Mouse (Mus musculus) cerebellum, adult 2 months (tissue): ENCODE measurements at regions not wholly inside any gene's neighbourhood (a gene's known extent, or its start where the extent isn't known, plus 50 kb on each side); places are given as distances from the start of the nearest gene placed in this dataset.

Source experiments
- CTCF ChIP-seq: fragments of 200-500 bp; IDR thresholded peaks from 2 replicates; pipeline ENCODE4 v1.5.1; 2011; ENCODE audit warnings: low read depth, mild to moderate bottlenecking, control low read depth, low read length, moderate library complexity, borderline replicate concordance; ENCODE audit not compliant: insufficient read depth
- POLR2A ChIP-seq: fragments of 200-500 bp; IDR thresholded peaks from 2 replicates; pipeline ENCODE4 v1.6.1; 2011; ENCODE audit warnings: low read length, control low read depth, borderline replicate concordance; ENCODE audit not compliant: insufficient read depth

GRCm38 (mm10) chr16:26199125-26199524, 93.5 kb upstream of the P3h2 start:
- TF ChIP-seq CTCF (peak; percentile 8; the same call in 1 of the 2 replicates), POLR2A (no peak)
